Mouse (Mus musculus): Measurements from ENCODE around the gene Kcnh7.

The Kcnh7 gene

GRCm38 (mm10) chr2:62651890-62652289 lies 532.2 kb downstream of the Kcnh7 start:
- DNase-seq (ENCODE audit: low read depth in 2 of 2, low spot score in 2 of 2), result no peak

GRCm38 (mm10) chr2:62646671-62647289 lies 537.3 kb downstream of the Kcnh7 start:
- DNase-seq (ENCODE audit: low read depth in 2 of 2, low spot score in 2 of 2), result no peak

- peak; percentile 69 to 74 for DNase-seq (ENCODE audit: low read depth in 2 of 2, low spot score in 2 of 2)
Observed at GRCm38 (mm10) chr2:62646014-62646645, 538.0 kb downstream of the Kcnh7 start, which contains the start of gene Ifih1. TSS of gene Ifih1 (minus strand) at chr2:62646255.

- no peak for DNase-seq (ENCODE audit: low read depth in 2 of 2, low spot score in 2 of 2)
Observed at GRCm38 (mm10) chr2:62645475-62645874, 538.6 kb downstream of the Kcnh7 start.

GRCm38 (mm10) chr2:62644891-62645290 lies 539.2 kb downstream of the Kcnh7 start:
- no peak for DNase-seq (ENCODE audit: low read depth in 2 of 2, low spot score in 2 of 2)

Measured in CD8-positive naive resting alpha-beta T cell, adult 2 months (primary cell).